Comparison of ENCODE assay signal across 18 mouse cellular contexts in genomic region chr3:60461828-60462521, GRCm38 (mm10). TPM values are rescaled to one million over a fixed set of nuclear protein-coding genes. Genes with fewer than 3 reads are reported as not detected.
DNase-seq lines count a peak whose midpoint lies in the region; ATAC-seq and TF ChIP-seq lines count a peak whose summit lies in the region.
"Had no signal": no experiment of that assay in that cellular context is flagged by ENCODE, and none has a peak within 500 bp of the region (broad histone marks: within the 10 kb centered on the region; RNA-seq: fewer than 3 reads in every experiment).

No protein-coding gene starts in this region.

- DNase-seq in lung, postnatal 14 days = no peak
- DNase-seq in adrenal gland, adult 18-20 months (ENCODE audit: low spot score in 2 of 2) = no peak
- DNase-seq: adrenal gland, adult 2 months; cerebellum, adult 9-10 months; gastrocnemius, postnatal 10 days; kidney, adult 8-10 months; kidney, postnatal 36 days; thymus, adult 2 months had no signal

- WGBS in lung, embryonic 15.5 days = 49% methylated on average over 6 of the region's 6 CpGs
- WGBS in neural tube, embryonic 14.5 days = 62% methylated on average over 6 of the region's 6 CpGs
- WGBS in intestine, embryonic 16.5 days = 64% methylated on average over 6 of the region's 6 CpGs

- no peaks in the 10 kb centered on the region for H3K9me3 ChIP-seq in lung, embryonic 15.5 days
- no peaks in the 10 kb centered on the region for H3K9me3 ChIP-seq in neural tube, embryonic 14.5 days (ENCODE audit: control insufficient read depth, low read length)
- H3K9me3 ChIP-seq in intestine, embryonic 16.5 days (ENCODE audit: control insufficient read depth, low read length) = no peaks in the 10 kb centered on the region
- H3K9me3 ChIP-seq: embryonic facial prominence, embryonic 13.5 days; liver, embryonic 15.5 days; stomach, embryonic 15.5 days had no signal

- no peak overlapping the region for H3K27ac ChIP-seq in lung, embryonic 15.5 days
- H3K27ac ChIP-seq in bone marrow macrophage, adult 2 months (ENCODE audit: insufficient read depth, low read depth, low read length) = peak overlapping the region; percentile 27; the same call in 1 of the 2 replicates
- H3K27ac ChIP-seq in neural tube, embryonic 14.5 days (ENCODE audit: low read depth, low read length) = peak overlapping the region; percentile 29; the same call in 1 of the 2 replicates
- H3K27ac ChIP-seq in intestine, embryonic 16.5 days (ENCODE audit: low read length) = no peak overlapping the region
- H3K27ac ChIP-seq: embryonic facial prominence, embryonic 13.5 days; liver, embryonic 15.5 days; stomach, embryonic 15.5 days had no signal

- TF ChIP-seq POLR2A in bone marrow macrophage, adult 2 months (IDR thresholded peaks at IDR 0.05; ENCODE audit: borderline replicate concordance, low read depth, low read length) = no peak

- H3K9ac ChIP-seq in lung, embryonic 15.5 days = no peak overlapping the region
- H3K9ac ChIP-seq in neural tube, embryonic 14.5 days (replicated peaks; ENCODE audit: low read depth, low read length) = no peak overlapping the region
- no peak overlapping the region for H3K9ac ChIP-seq in intestine, embryonic 16.5 days (ENCODE audit: low read depth, low read length)
- H3K9ac ChIP-seq: embryonic facial prominence, embryonic 13.5 days; liver, embryonic 15.5 days; stomach, embryonic 15.5 days had no signal

- H3K36me3 ChIP-seq in lung, embryonic 15.5 days = no peaks in the 10 kb centered on the region
- no peaks in the 10 kb centered on the region for H3K36me3 ChIP-seq in neural tube, embryonic 14.5 days (ENCODE audit: control insufficient read depth, insufficient read depth, low read length)
- H3K36me3 ChIP-seq in intestine, embryonic 16.5 days (ENCODE audit: control insufficient read depth, insufficient read depth, low read length) = no peaks in the 10 kb centered on the region
- H3K36me3 ChIP-seq: embryonic facial prominence, embryonic 13.5 days; liver, embryonic 15.5 days; stomach, embryonic 15.5 days had no signal

- no peaks in the 10 kb centered on the region for H3K4me1 ChIP-seq in lung, embryonic 15.5 days
- peaks cover 12% of the 10 kb centered on the region for H3K4me1 ChIP-seq in bone marrow macrophage, adult 2 months (ENCODE audit: control insufficient read depth, insufficient read depth, low read length)
- H3K4me1 ChIP-seq in neural tube, embryonic 14.5 days (ENCODE audit: control insufficient read depth, insufficient read depth, low read length) = no peaks in the 10 kb centered on the region
- H3K4me1 ChIP-seq in intestine, embryonic 16.5 days (ENCODE audit: control insufficient read depth, insufficient read depth, low read length) = no peaks in the 10 kb centered on the region
- H3K4me1 ChIP-seq: embryonic facial prominence, embryonic 13.5 days; liver, embryonic 15.5 days; stomach, embryonic 15.5 days had no signal

- H3K4me2 ChIP-seq in lung, embryonic 15.5 days = no peak overlapping the region; the same call in 1 of the 2 replicates
- no peak overlapping the region for H3K4me2 ChIP-seq in neural tube, embryonic 14.5 days (ENCODE audit: low read depth, low read length)
- no peak overlapping the region for H3K4me2 ChIP-seq in intestine, embryonic 16.5 days (ENCODE audit: low read depth, low read length)
- H3K4me2 ChIP-seq: embryonic facial prominence, embryonic 13.5 days; liver, embryonic 15.5 days; stomach, embryonic 15.5 days had no signal

- no peak for TF ChIP-seq CTCF in bone marrow macrophage, adult 2 months (IDR thresholded peaks at IDR 0.05; ENCODE audit: low read depth, low read length)

- no peak overlapping the region for H3K4me3 ChIP-seq in lung, embryonic 15.5 days
- no peak overlapping the region for H3K4me3 ChIP-seq in bone marrow macrophage, adult 2 months (ENCODE audit: insufficient read depth, low read length)
- no peak overlapping the region for H3K4me3 ChIP-seq in neural tube, embryonic 14.5 days (ENCODE audit: low read depth, low read length)
- no peak overlapping the region for H3K4me3 ChIP-seq in intestine, embryonic 16.5 days (ENCODE audit: low read length)
- H3K4me3 ChIP-seq: embryonic facial prominence, embryonic 13.5 days; liver, embryonic 15.5 days; myocyte; stomach, embryonic 15.5 days had no signal

- peak; percentile 57; the same call in 1 of the 2 replicates for ATAC-seq in lung, embryonic 15.5 days (ENCODE audit: borderline replicate concordance, extremely low read depth, low FRiP score, low TSS enrichment)
- ATAC-seq in common myeloid progenitor, adult 5-6 weeks (replicated peaks; ENCODE audit: low read depth, poor library complexity, severe bottlenecking) = 0 out of 2 replicates have a peak, but pooled peaks have one; percentile 36
- peak; percentile 93 for ATAC-seq in neural tube, embryonic 14.5 days (ENCODE audit: low read depth)
- no peak for ATAC-seq in intestine, embryonic 16.5 days
- ATAC-seq: forebrain, embryonic 16.5 days had no signal

- no peaks in the 10 kb centered on the region for H3K27me3 ChIP-seq in lung, embryonic 15.5 days
- no peaks in the 10 kb centered on the region for H3K27me3 ChIP-seq in neural tube, embryonic 14.5 days (ENCODE audit: control insufficient read depth, insufficient read depth, low read length)
- no peaks in the 10 kb centered on the region for H3K27me3 ChIP-seq in intestine, embryonic 16.5 days (replicated peaks; ENCODE audit: control insufficient read depth, insufficient read depth, low read length)
- H3K27me3 ChIP-seq: embryonic facial prominence, embryonic 13.5 days; liver, embryonic 15.5 days; stomach, embryonic 15.5 days had no signal

RNA-seq across cellular contexts. Expression of gene Mbnl1, which starts 10.7 kb away (rescaled TPM):
- 168 and 169 TPM in 2 replicates for polyA plus RNA-seq in lung, embryonic 15.5 days (2015; fragmentation: Nextera tagmentation; extraction: Ambion mirVana)
- polyA plus RNA-seq in bone marrow macrophage, adult 2 months (2012; ENCODE audit: insufficient read depth, insufficient read length, missing spikeins) = 668 and 730 TPM in 2 replicates
- total RNA-seq in common myeloid progenitor, adult 5-6 weeks (2017) = 788 and 813 TPM in 2 replicates
- polyA plus RNA-seq in neural tube, embryonic 14.5 days (2014; fragmentation: Nextera tagmentation; extraction: Ambion mirVana) = 63.1 and 76.3 TPM in 2 replicates
- total RNA-seq in adrenal gland, adult 18-20 months (2021) = 100 to 1,000 TPM; 503 to 531 TPM
- polyA plus RNA-seq in intestine, embryonic 16.5 days (2015; fragmentation: Nextera tagmentation; extraction: Ambion mirVana) = 94.3 and 98.2 TPM in 2 replicates

Comparison
In these comparisons a context has a peak if more than half of its experiments do, and no peak if none do; other contexts are left out.
1. H3K27ac ChIP-seq: peak in bone marrow macrophage, adult 2 months (single experiment) and neural tube, embryonic 14.5 days (single experiment); none in lung, embryonic 15.5 days (single experiment) and intestine, embryonic 16.5 days (single experiment).